Mouse (Mus musculus): ENCODE data around the gene Zfp414. TPM values are rescaled to one million over a fixed set of nuclear protein-coding genes. Genes with fewer than 3 reads are reported as not detected.
A peak's percentile ranks its signal among the peaks of the same experiment; 100 is the strongest.

Zfp414 gene
- total RNA-seq (2014; rRNA removed): 1.0 and 1.7 TPM in 2 replicates
- 15.1 and 15.5 TPM in 2 replicates for polyA plus RNA-seq (2012; rRNA removed)

GRCm38 (mm10) chr17:33628621-33629486, at the start of gene Zfp414:
TSS of gene Zfp414 (plus strand) at chr17:33629090.
- no peaks in the 10 kb centered on the region for H3K27me3 ChIP-seq (ENCODE audit: control insufficient read depth, insufficient read depth, low read length)
- WGBS: 3% methylated on average over 35 of the region's 35 CpGs
- TF ChIP-seq CTCF (IDR thresholded peaks at IDR 0.05; ENCODE audit: low read depth, low read length): no peak
- TF ChIP-seq POLR2A (IDR thresholded peaks at IDR 0.05; ENCODE audit: extremely low read depth, insufficient read depth, low read length): no peak

DNA sequence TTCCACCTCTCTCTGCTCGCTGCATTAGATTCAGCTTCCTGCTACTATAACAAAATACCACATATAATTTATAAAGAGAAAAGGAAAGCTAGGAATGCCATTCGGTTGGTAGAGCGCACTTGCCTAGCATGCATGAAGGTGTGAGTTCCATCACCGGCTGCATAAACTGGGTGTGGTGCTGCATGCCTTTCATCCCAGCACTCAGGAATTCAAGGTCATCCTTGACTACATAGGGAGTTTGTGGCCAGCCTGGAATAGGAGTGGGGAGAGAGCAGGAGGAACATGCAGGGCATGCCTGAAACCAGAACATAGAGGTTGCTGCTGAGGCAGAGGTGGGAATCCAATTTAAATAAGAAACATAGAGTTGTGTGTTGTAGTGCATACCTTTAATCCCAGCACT, 44.8 kb upstream of the Zfp414 start:
- Histone ChIP-seq H3K27ac (replicated peaks; ENCODE audit: insufficient read depth, low read depth, low read length) (no peak overlapping the region), H3K4me3 (ENCODE audit: insufficient read depth, low read depth, low read length) (no peak overlapping the region), H3K27me3 (ENCODE audit: control insufficient read depth, insufficient read depth, low read length) (no peaks in the 10 kb centered on the region), H3K79me2 (ENCODE audit: control insufficient read depth, insufficient read depth, low read length) (no peaks in the 10 kb centered on the region), H3K9ac (ENCODE audit: low read depth, low read length) (no peak overlapping the region), H3K4me1 (ENCODE audit: control insufficient read depth, insufficient read depth, low read length) (no peaks in the 10 kb centered on the region), H3K36me3 (ENCODE audit: control insufficient read depth, insufficient read depth, low read length) (no peaks in the 10 kb centered on the region)
- 89% methylated on average over 4 of the region's 4 CpGs for WGBS
- DNase-seq (ENCODE audit: extremely low read depth, low read depth, low spot score): no peak
- no peak for TF ChIP-seq POLR2A (IDR thresholded peaks at IDR 0.05; ENCODE audit: extremely low read depth, insufficient read depth, low read length)

More at GRCm38 (mm10) chr17:33628621-33629486, at the start of gene Zfp414:
- Histone ChIP-seq H3K27ac (replicated peaks; ENCODE audit: insufficient read depth, low read depth, low read length) (peak within 1 kb of the TSS; percentile 86), H3K4me3 (ENCODE audit: insufficient read depth, low read depth, low read length) (peak within 1 kb of the TSS; percentile 98), H3K79me2 (ENCODE audit: control insufficient read depth, insufficient read depth, low read length) (no peaks in the 10 kb centered on the region), H3K4me1 (ENCODE audit: control insufficient read depth, insufficient read depth, low read length) (peaks cover 6% of the 10 kb centered on the region; the same call in 1 of the 2 replicates), H3K36me3 (ENCODE audit: control insufficient read depth, insufficient read depth, low read length) (no peaks in the 10 kb centered on the region), H3K9ac (ENCODE audit: low read depth, low read length) (peak within 1 kb of the TSS; percentile 91)
- DNase-seq (ENCODE audit: extremely low read depth, low read depth, low spot score): peak; percentile 82

GRCm38 (mm10) chr17:33586011-33586410, 42.9 kb upstream of the Zfp414 start:
- H3K4me1 ChIP-seq (ENCODE audit: control insufficient read depth, insufficient read depth, low read length): no peaks in the 10 kb centered on the region; the same call in 1 of the 2 replicates
- no peak for DNase-seq (ENCODE audit: extremely low read depth, low read depth, low spot score)
- H3K4me3 ChIP-seq (ENCODE audit: insufficient read depth, low read depth, low read length): no peak overlapping the region
- H3K79me2 ChIP-seq (ENCODE audit: control insufficient read depth, insufficient read depth, low read length): no peaks in the 10 kb centered on the region
- H3K27ac ChIP-seq (replicated peaks; ENCODE audit: insufficient read depth, low read depth, low read length): no peak overlapping the region
- TF ChIP-seq POLR2A (IDR thresholded peaks at IDR 0.05; ENCODE audit: extremely low read depth, insufficient read depth, low read length) (no peak), CTCF (IDR thresholded peaks at IDR 0.05; ENCODE audit: low read depth, low read length) (no peak)
- 73% methylated on average over 17 of the region's 17 CpGs for WGBS
- H3K27me3 ChIP-seq (ENCODE audit: control insufficient read depth, insufficient read depth, low read length): no peaks in the 10 kb centered on the region
- H3K9ac ChIP-seq (ENCODE audit: low read depth, low read length): no peak overlapping the region
- no peaks in the 10 kb centered on the region for H3K36me3 ChIP-seq (ENCODE audit: control insufficient read depth, insufficient read depth, low read length)

- no peaks in the 10 kb centered on the region for H3K4me1 ChIP-seq (ENCODE audit: control insufficient read depth, insufficient read depth, low read length)
Observed at GRCm38 (mm10) chr17:33597271-33597670, 31.6 kb upstream of the Zfp414 start.

GRCm38 (mm10) chr17:33598506-33598905, 30.4 kb upstream of the Zfp414 start:
- DNase-seq (ENCODE audit: extremely low read depth, low read depth, low spot score): no peak
- Histone ChIP-seq H3K4me3 (ENCODE audit: insufficient read depth, low read depth, low read length) (no peak overlapping the region), H3K4me1 (ENCODE audit: control insufficient read depth, insufficient read depth, low read length) (no peaks in the 10 kb centered on the region), H3K79me2 (ENCODE audit: control insufficient read depth, insufficient read depth, low read length) (no peaks in the 10 kb centered on the region), H3K27me3 (ENCODE audit: control insufficient read depth, insufficient read depth, low read length) (no peaks in the 10 kb centered on the region), H3K36me3 (ENCODE audit: control insufficient read depth, insufficient read depth, low read length) (no peaks in the 10 kb centered on the region), H3K9ac (ENCODE audit: low read depth, low read length) (no peak overlapping the region), H3K27ac (replicated peaks; ENCODE audit: insufficient read depth, low read depth, low read length) (no peak overlapping the region)
- no peak for TF ChIP-seq POLR2A (IDR thresholded peaks at IDR 0.05; ENCODE audit: extremely low read depth, insufficient read depth, low read length)
- TF ChIP-seq CTCF (IDR thresholded peaks at IDR 0.05; ENCODE audit: low read depth, low read length): no peak
- 94% methylated on average over 5 of the region's 5 CpGs for WGBS

More at GRCm38 (mm10) chr17:33597271-33597670, 31.6 kb upstream of the Zfp414 start:
- Histone ChIP-seq H3K36me3 (ENCODE audit: control insufficient read depth, insufficient read depth, low read length) (no peaks in the 10 kb centered on the region), H3K4me3 (ENCODE audit: insufficient read depth, low read depth, low read length) (no peak overlapping the region), H3K79me2 (ENCODE audit: control insufficient read depth, insufficient read depth, low read length) (no peaks in the 10 kb centered on the region), H3K27ac (replicated peaks; ENCODE audit: insufficient read depth, low read depth, low read length) (no peak overlapping the region), H3K9ac (ENCODE audit: low read depth, low read length) (no peak overlapping the region), H3K27me3 (ENCODE audit: control insufficient read depth, insufficient read depth, low read length) (no peaks in the 10 kb centered on the region)
- DNase-seq (ENCODE audit: extremely low read depth, low read depth, low spot score): no peak
- TF ChIP-seq CTCF (IDR thresholded peaks at IDR 0.05; ENCODE audit: low read depth, low read length) (no peak), POLR2A (IDR thresholded peaks at IDR 0.05; ENCODE audit: extremely low read depth, insufficient read depth, low read length) (no peak)

All from liver, adult 2 months (tissue).